Mouse (Mus musculus): Measurements from ENCODE around the gene Cdk17. TPM values are rescaled to one million over a fixed set of nuclear protein-coding genes. Genes with fewer than 3 reads are reported as not detected.

The Cdk17 gene
- polyA plus RNA-seq, 1 experiment, result 27.6 TPM

- H3K27ac ChIP-seq (ENCODE audit: control insufficient read depth, insufficient read depth, low read depth, low read length), result peak within 1 kb of the TSS; percentile 75
- no peaks in the 10 kb centered on the region for H3K27me3 ChIP-seq (ENCODE audit: control insufficient read depth, insufficient read depth, low read length)
- H3K4me1 ChIP-seq (ENCODE audit: control insufficient read depth, insufficient read depth, low read length), result peaks cover 10% of the 10 kb centered on the region
- H3K4me3 ChIP-seq (ENCODE audit: control insufficient read depth, low read depth, low read length), result peak within 1 kb of the TSS; percentile 73
- no peak for TF ChIP-seq CTCF (IDR thresholded peaks at IDR 0.05; ENCODE audit: control insufficient read depth, insufficient read depth, insufficient replicate concordance, low read depth, low read length)
- TF ChIP-seq POLR2A (IDR thresholded peaks at IDR 0.05; ENCODE audit: control insufficient read depth, low read depth, low read length), result no peak
- no peaks in the 10 kb centered on the region for H3K36me3 ChIP-seq (ENCODE audit: control insufficient read depth, insufficient read depth, low read length)
These were observed 150.2 kb downstream of the Cdk17 start, which contains the start of gene Elk3 for GRCm38 (mm10) chr10:93310721-93311411. Gene Elk3, minus strand, starts transcription at chr10:93311135.

- H3K27ac ChIP-seq (ENCODE audit: control insufficient read depth, insufficient read depth, low read depth, low read length), result no peak overlapping the region
- no peak for TF ChIP-seq POLR2A (IDR thresholded peaks at IDR 0.05; ENCODE audit: control insufficient read depth, low read depth, low read length)
- no peak for TF ChIP-seq CTCF (IDR thresholded peaks at IDR 0.05; ENCODE audit: control insufficient read depth, insufficient read depth, insufficient replicate concordance, low read depth, low read length)
- no peaks in the 10 kb centered on the region for H3K27me3 ChIP-seq (ENCODE audit: control insufficient read depth, insufficient read depth, low read length)
- peaks cover 10% of the 10 kb centered on the region for H3K4me1 ChIP-seq (ENCODE audit: control insufficient read depth, insufficient read depth, low read length)
- no peaks in the 10 kb centered on the region for H3K36me3 ChIP-seq (ENCODE audit: control insufficient read depth, insufficient read depth, low read length)
- H3K4me3 ChIP-seq (ENCODE audit: control insufficient read depth, low read depth, low read length), result no peak overlapping the region
These were observed 150.9 kb downstream of the Cdk17 start for GRCm38 (mm10) chr10:93311576-93311975.

Other genes with a start within 250 kb of the Cdk17 start
- gene Cfap54, start 79.3 kb upstream of the Cdk17 start, polyA plus RNA-seq (2012; rRNA removed), result 12.7 and 14.2 TPM in 2 replicates
- 2.2 and 2.9 TPM in 2 replicates for gene Elk3, start 150.3 kb downstream of the Cdk17 start, polyA plus RNA-seq (2012; rRNA removed)